Mouse (Mus musculus): ENCODE data around the gene Stpg3. TPM values are rescaled to one million over a fixed set of nuclear protein-coding genes. Genes with fewer than 3 reads are reported as not detected.

Stpg3 gene
- total RNA-seq, 2 experiments from 2014 or later: 0.32 TPM; not detected in 1

DNA sequence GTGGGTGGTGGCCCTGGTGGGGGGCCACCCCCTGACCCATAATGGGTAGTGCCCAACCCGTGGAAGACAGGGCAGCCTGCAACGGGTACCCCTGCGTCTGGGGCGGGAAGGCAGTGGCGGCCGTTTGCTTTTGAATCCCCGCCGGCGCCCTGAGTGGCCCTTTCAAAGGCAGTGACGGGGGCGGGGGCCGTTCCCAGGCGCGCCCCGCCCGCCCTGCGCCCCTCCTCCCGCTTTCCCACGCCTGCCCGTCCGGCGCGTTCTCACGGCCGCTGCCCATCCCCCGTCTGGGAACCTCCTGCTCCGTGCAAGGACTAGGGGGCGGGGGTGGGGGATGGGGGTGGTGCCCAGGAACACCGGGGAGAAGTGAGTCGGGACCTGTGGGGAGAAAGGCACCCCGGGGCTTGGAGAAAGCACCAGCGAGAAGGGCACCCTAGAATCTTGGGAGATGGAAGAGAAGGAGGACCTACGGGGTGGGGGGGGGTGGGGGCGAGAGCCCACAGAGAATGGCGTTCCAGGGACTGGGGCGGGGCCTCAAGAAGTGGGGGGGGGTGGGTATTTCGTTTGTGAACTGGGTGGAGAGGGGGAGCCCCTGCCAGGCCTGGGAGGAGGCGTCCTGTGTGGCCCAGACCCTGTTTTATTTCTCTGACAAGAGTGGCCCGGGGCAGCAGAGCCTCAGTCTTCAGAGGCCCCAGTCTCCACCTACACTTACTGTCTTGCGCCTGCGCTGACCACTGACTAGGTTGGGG lies 46.3 kb downstream of the Stpg3 start:
- DNase-seq (ENCODE audit: extremely low spot score in 1 of 2, low spot score in 1 of 2): no peak

DNA sequence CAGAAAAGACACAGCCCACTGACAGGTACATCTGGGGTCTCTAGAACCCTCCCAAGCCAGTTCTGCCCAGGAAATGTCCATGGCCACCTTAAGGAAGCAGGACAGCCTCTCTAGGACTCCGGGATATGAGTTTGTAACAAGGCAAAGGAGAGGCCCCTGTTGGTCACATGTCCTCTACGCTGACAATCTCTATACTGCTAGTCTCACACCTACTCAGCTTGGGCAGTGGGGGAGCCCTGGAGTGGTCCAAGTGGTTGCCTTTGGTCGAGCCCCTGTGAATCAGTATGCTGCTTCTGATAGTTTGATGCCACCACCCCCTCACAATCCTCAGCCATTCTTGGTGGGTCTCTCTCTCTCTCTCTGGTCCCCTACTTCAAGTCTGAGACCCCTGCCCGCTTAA lies 47.0 kb downstream of the Stpg3 start:
- DNase-seq (ENCODE audit: extremely low spot score in 1 of 2, low spot score in 1 of 2): no peak

Other genes with a start within 250 kb of the Stpg3 start
- 10 to 100 TPM; 85.3 to 93.5 TPM for gene Mrpl41, start 239.5 kb downstream of the Stpg3 start, total RNA-seq (2021)
- 10 to 100 TPM; 24.2 to 25.2 TPM for gene Pnpla7, start 238.6 kb downstream of the Stpg3 start, total RNA-seq (2021)
- gene Nsmf, start 160.3 kb downstream of the Stpg3 start, total RNA-seq (2021): 100 to 1,000 TPM; 985 to 995 TPM
- not detected for gene Entpd8, start 134.3 kb downstream of the Stpg3 start, total RNA-seq (2021)
- not detected for gene Noxa1, start 119.5 kb downstream of the Stpg3 start, total RNA-seq (2021)
- gene Nrarp, start 33.9 kb downstream of the Stpg3 start, total RNA-seq (2021): 10 to 100 TPM; 27.5 to 35.7 TPM
- gene Tor4a, start 17.8 kb downstream of the Stpg3 start, total RNA-seq (2021): 1 to 10 TPM; 1.5 TPM
- 10 to 100 TPM; 55.8 to 58.9 TPM for gene Nelfb, start 3.1 kb downstream of the Stpg3 start, total RNA-seq (2021)
- gene Fam166a, start 4.1 kb upstream of the Stpg3 start, total RNA-seq (2021): under 1 TPM in 1 of 2 experiments, not detected in 1; 0.59 TPM
- gene Tubb4b, start 10.1 kb upstream of the Stpg3 start, total RNA-seq (2021): 100 to 1,000 TPM; 330 to 361 TPM
- gene Slc34a3, start 19.7 kb upstream of the Stpg3 start, total RNA-seq (2021): not detected
- gene Rnf224, start 22.1 kb upstream of the Stpg3 start, total RNA-seq (2021): not detected
- 100 to 1,000 TPM; 230 to 231 TPM for gene Rnf208, start 27.6 kb upstream of the Stpg3 start, total RNA-seq (2021)
- gene Cysrt1, start 27.8 kb upstream of the Stpg3 start, total RNA-seq (2021): under 1 TPM in 1 of 2 experiments, not detected in 1; 0.79 TPM
- 1 to 10 TPM; 3.3 to 5.2 TPM for gene AL732309.1, start 32.2 kb upstream of the Stpg3 start, total RNA-seq (2021)
- 10 to 100 TPM; 38.1 to 40.5 TPM for gene Tmem203, start 40.8 kb upstream of the Stpg3 start, total RNA-seq (2021)
- gene Tprn, start 48.0 kb upstream of the Stpg3 start, total RNA-seq (2021): 10 to 100 TPM; 27.0 to 29.4 TPM
- 10 to 100 TPM; 69.2 to 71.6 TPM for gene Ssna1, start 57.8 kb upstream of the Stpg3 start, total RNA-seq (2021)
- 10 to 100 TPM; 85.1 to 86.5 TPM for gene Anapc2, start 57.8 kb upstream of the Stpg3 start, total RNA-seq (2021)
- not detected for gene Tmem210, start 73.5 kb upstream of the Stpg3 start, total RNA-seq (2021)
- not detected for gene Lrrc26, start 75.3 kb upstream of the Stpg3 start, total RNA-seq (2021)
- 100 to 1,000 TPM; 405 to 487 TPM for gene Grin1, start 104.5 kb upstream of the Stpg3 start, total RNA-seq (2021)
- 10 to 100 TPM; 53.7 to 56.1 TPM for gene Man1b1, start 117.7 kb upstream of the Stpg3 start, total RNA-seq (2021)
- gene Dpp7, start 141.7 kb upstream of the Stpg3 start, total RNA-seq (2021): 10 to 100 TPM; 30.7 to 31.7 TPM
- 10 to 100 TPM; 14.2 to 14.3 TPM for gene Uap1l1, start 151.0 kb upstream of the Stpg3 start, total RNA-seq (2021)
- 1 to 10 TPM; 5.8 to 6.0 TPM for gene Sapcd2, start 157.7 kb upstream of the Stpg3 start, total RNA-seq (2021)
- 10 to 100 TPM; 15.3 to 18.0 TPM for gene Entpd2, start 181.2 kb upstream of the Stpg3 start, total RNA-seq (2021)
- 100 to 1,000 TPM; 427 to 450 TPM for gene Npdc1, start 184.7 kb upstream of the Stpg3 start, total RNA-seq (2021)
- under 1 TPM; 0.12 to 0.49 TPM for gene Fut7, start 208.6 kb upstream of the Stpg3 start, total RNA-seq (2021)
- gene Abca2, start 214.1 kb upstream of the Stpg3 start, total RNA-seq (2021): 100 to 1,000 TPM; 160 to 172 TPM
- under 1 TPM; 0.47 to 0.73 TPM for gene Clic3, start 242.2 kb upstream of the Stpg3 start, total RNA-seq (2021)
- 10 to 100 TPM; 56.6 to 58.9 TPM for gene Paxx, start 246.5 kb upstream of the Stpg3 start, total RNA-seq (2021)